Mouse (Mus musculus) C2C12 (cell line): ENCODE results near the gene Hoxb13.

Source experiments
- CEBPB ChIP-seq: IDR thresholded peaks from one replicate; pipeline ENCODE4 v1.6.1; 2011; ENCODE audit warnings: low read depth, mild to moderate bottlenecking, control low read depth, moderate library complexity
- CTCF ChIP-seq: IDR thresholded peaks from one replicate; pipeline ENCODE4 v1.5.1; 2011; ENCODE audit not compliant: control insufficient read depth, insufficient read depth, insufficient read length
- MAX ChIP-seq: IDR thresholded peaks from one replicate; pipeline ENCODE4 v1.6.1; 2011; ENCODE audit warnings: mild to moderate bottlenecking, control low read depth
- USF1 ChIP-seq: IDR thresholded peaks from one replicate; pipeline ENCODE4 v1.6.1; 2011; ENCODE audit warnings: low read depth, mild to moderate bottlenecking, control low read depth, moderate library complexity

DNA sequence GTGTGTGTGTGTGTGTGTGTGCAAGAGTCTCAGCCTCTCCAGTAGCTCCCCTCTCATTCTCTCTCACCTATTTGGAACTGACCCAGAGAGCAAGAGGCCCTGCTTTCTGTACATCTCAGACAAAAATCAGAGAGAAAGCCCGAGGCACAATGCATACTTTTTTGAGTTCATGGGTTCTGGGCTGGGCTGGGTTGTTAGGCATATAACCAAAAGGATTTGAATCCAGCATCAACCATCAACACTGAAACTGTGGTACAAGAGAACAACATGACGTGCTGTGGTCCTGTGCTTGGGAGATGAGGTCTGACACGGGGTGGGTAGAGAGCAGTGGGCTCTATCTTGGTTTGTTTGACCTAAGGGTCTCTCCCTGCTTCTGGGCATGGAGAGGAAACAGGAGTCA is 22.5 kb upstream of the Hoxb13 start:
- TF ChIP-seq CTCF (no peak), MAX (no peak), USF1 (no peak), CEBPB (no peak)
